In genomic region chr13:53217396-53217975, GRCm38 (mm10) we compare ENCODE assay signal across 9 mouse cellular contexts.
DNase-seq lines count a peak whose midpoint lies in the region; ATAC-seq lines count a peak whose summit lies in the region.
"Had no signal": no experiment of that assay in that cellular context is flagged by ENCODE, and none has a peak within 500 bp of the region (broad histone marks: within the 10 kb centered on the region; RNA-seq: fewer than 3 reads in every experiment).

No protein-coding gene starts in this region.

- 48% methylated on average over 6 of the region's 6 CpGs for WGBS in heart, embryonic 15.5 days
- 47% methylated on average over 6 of the region's 6 CpGs for WGBS in intestine, embryonic 15.5 days

- H3K27me3 ChIP-seq in heart, embryonic 15.5 days = no peaks in the 10 kb centered on the region
- H3K27me3 ChIP-seq in intestine, embryonic 15.5 days (replicated peaks) = no peaks in the 10 kb centered on the region
- H3K27me3 ChIP-seq: CH12.LX had no signal

- 0 out of 2 replicates have a peak, but pooled peaks have one; percentile 32 for ATAC-seq in heart, embryonic 15.5 days (replicated peaks; ENCODE audit: insufficient number of reproducible peaks, insufficient read depth, low FRiP score, low read depth)
- peak; percentile 19; the same call in 1 of the 2 replicates for ATAC-seq in intestine, embryonic 15.5 days

- H3K27ac ChIP-seq in heart, embryonic 15.5 days = peak overlapping the region; percentile 5; the same call in 1 of the 2 replicates
- H3K27ac ChIP-seq in intestine, embryonic 15.5 days = peak overlapping the region; percentile 3; the same call in 1 of the 2 replicates

- no peaks in the 10 kb centered on the region for H3K36me3 ChIP-seq in heart, embryonic 15.5 days
- no peaks in the 10 kb centered on the region for H3K36me3 ChIP-seq in intestine, embryonic 15.5 days

- intact Hi-C loops in heart, postnatal 25 days (cut with DNase I) = no loop called here

- no peaks in the 10 kb centered on the region for H3K9me3 ChIP-seq in heart, embryonic 15.5 days (replicated peaks)
- H3K9me3 ChIP-seq in intestine, embryonic 15.5 days = no peaks in the 10 kb centered on the region

- DNase-seq in heart, postnatal 25 days (ENCODE audit: low spot score) = no peak
- peak; percentile 22 to 39 for DNase-seq in adrenal gland, postnatal 36 days
- peak; percentile 72 for DNase-seq in lung, postnatal 10 days
- no peak for DNase-seq in thymus, postnatal 14 days
- no peak for DNase-seq in right cerebral cortex, adult 2 months (ENCODE audit: low spot score in 2 of 2)
- DNase-seq: thymus, postnatal 25 days had no signal

- H3K4me1 ChIP-seq in heart, embryonic 15.5 days (replicated peaks) = peaks cover 39% of the 10 kb centered on the region
- H3K4me1 ChIP-seq in intestine, embryonic 15.5 days (replicated peaks) = peaks cover 31% of the 10 kb centered on the region

- no peak overlapping the region for H3K4me3 ChIP-seq in heart, embryonic 15.5 days
- no peak overlapping the region for H3K4me3 ChIP-seq in intestine, embryonic 15.5 days (replicated peaks)

- no peak overlapping the region for H3K9ac ChIP-seq in heart, embryonic 15.5 days
- H3K9ac ChIP-seq in intestine, embryonic 15.5 days = no peak overlapping the region

- H3K4me2 ChIP-seq in heart, embryonic 15.5 days = no peak overlapping the region
- H3K4me2 ChIP-seq in intestine, embryonic 15.5 days (replicated peaks) = no peak overlapping the region

Comparison
In these comparisons a context has a peak if more than half of its experiments do, and no peak if none do; other contexts are left out.
1. DNase-seq: peak in adrenal gland, postnatal 36 days (2 of 2) and lung, postnatal 10 days (single experiment); none in heart, postnatal 25 days (single experiment), thymus, postnatal 14 days (single experiment) and right cerebral cortex, adult 2 months (0 of 2).